Mouse (Mus musculus) v-Abl transformed pro-B cells (cell line): ENCODE measurements at regions not wholly inside any gene's neighbourhood (a gene's known extent, or its start where the extent isn't known, plus 50 kb on each side); places are given as distances from the start of the nearest gene placed in this dataset.

ENCODE experiments used
- in situ Hi-C, 2 experiments: fragments of 400-800 bp; cut with MboI; formaldehyde crosslinking; loops; one replicate each; pipeline ENCODE4 v1.15.1; 2025; ENCODE audit not compliant: unreplicated experiment in 2 of 2

DNA sequence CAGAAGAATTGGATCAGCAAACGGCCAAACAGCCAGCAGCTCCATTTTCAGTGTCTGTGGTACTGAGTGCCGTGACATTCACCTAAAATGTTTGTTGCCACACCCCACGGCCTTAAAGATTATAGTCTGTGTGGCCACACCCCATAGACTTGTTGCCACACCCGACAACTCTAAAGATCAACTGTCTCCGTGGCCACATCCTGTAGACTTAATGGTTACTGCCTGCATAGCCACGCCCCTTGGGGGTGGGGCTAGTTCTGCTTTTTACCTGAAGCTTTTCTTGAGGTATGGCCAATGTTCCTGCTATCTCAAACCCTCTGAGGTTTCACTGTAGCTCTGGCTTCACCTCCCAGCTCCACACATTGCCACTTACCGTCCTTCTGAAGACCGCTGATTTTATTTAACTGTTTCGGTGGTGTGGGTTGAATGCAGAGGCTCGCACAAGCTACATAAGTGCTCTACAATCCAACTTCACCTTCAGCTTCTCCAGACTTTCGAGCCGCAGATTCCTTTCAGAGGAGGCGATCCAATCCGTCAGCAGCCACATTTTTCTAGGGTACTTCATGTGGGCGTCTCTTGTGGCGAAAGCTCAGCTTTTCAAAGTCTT is 56.5 kb upstream of the Arhgap24 start:
- in situ Hi-C loops = loop anchor here (10.0 kb wide), 3 partner anchors 130 to 340 kb away; no protein-coding TSS in a partner anchor

DNA sequence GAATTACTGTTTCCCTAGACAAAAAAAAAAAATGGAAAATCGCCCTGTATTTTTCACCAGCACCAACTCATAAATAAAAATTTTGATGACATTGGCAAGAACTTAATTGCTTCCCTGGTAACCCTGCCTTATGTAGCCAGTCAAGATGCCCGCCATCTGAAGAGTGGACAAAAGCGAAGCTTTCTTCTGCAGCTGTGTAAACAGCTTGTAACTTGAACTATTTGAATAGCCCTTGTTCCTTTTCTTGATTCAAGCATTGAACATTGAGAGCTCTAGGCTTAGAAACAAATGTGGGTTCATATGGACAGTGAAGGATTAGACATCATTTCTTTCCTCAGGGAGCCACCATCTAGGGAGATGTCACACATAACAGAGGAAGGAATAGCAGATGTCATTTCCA is 52.9 kb upstream of the Arhgap24 start:
- in situ Hi-C loops = loop anchor here (10.0 kb wide), 3 partner anchors 126 to 336 kb away; no protein-coding TSS in a partner anchor
